Mouse (Mus musculus): Measurements from ENCODE around the gene Sdk1. TPM values are rescaled to one million over a fixed set of nuclear protein-coding genes. Genes with fewer than 3 reads are reported as not detected.

The Sdk1 gene
- polyA plus RNA-seq, 3 experiments from 2014 or later = not detected

GRCm38 (mm10) chr5:142150756-142151155 is 909.5 kb downstream of the Sdk1 start:
- no peak for ATAC-seq

DNA sequence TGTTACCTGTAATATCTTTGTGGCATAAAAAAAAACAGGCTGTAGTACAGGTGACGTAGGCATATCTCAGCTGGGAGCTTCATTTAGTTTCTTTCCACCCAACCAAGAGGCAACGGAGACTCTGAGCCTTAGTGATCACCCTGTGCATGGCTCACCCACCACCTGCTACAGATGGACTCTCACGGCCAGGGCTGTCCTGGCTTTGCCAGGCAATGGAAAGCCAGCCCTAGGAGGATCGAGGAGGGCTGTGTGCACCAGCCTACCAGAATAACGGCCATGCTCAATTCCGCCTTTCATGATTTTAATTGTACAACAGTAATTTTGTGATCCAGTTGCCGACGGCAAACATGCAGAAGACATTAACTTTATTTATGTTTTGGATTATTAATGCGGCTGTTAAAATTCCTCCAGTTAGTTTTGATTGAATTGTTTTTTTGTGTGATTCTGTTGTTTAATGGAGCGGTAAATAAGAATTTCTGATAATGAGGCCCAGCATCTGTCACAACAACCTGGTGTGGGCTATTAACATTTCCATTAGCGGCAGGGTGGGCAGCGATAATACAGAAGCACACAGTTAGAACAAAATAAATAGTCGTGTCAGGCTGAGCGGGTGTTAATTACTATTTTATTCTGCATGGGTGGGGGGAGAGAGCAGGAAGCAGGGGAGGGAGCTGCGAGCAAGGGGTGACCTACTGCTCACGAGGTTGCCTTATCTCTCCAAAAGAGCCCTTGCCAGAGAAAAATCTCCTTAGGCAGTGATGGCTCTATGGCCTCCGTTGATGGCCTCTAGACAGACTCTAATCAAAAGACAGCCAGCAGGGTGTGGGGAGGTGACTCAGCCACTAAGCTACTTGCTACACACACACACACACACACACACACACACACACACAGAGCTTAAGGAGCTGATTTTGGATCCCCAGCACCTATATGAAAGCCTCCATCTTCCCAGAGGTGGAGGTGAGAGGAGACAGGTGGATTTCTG is 915.9 kb downstream of the Sdk1 start:
- no peak for ATAC-seq

GRCm38 (mm10) chr5:142163483-142163882 is 922.2 kb downstream of the Sdk1 start:
- ATAC-seq = no peak

DNA sequence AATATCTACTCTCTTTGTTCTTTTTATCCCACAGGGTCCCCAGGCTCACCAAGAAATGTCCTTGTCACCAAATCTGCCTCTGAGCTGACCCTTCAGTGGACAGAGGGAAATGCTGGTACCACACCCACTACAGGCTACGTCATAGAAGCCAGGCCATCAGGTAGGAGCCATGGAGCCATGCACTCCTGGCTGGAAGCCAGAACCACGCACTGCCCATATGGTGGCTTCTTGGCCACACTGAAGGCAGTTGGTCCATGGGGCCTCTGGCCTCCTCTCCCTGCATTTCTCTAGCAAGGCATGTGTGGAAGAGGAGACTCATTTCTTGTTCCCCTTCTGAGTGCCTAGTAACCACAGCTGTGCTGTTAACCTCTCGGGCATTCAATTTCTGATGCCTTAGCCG is 932.3 kb downstream of the Sdk1 start:
- no peak for ATAC-seq

- ATAC-seq = no peak
These were observed 936.9 kb downstream of the Sdk1 start for GRCm38 (mm10) chr5:142178164-142178563.

- ATAC-seq = no peak
These were observed 938.0 kb downstream of the Sdk1 start for GRCm38 (mm10) chr5:142179304-142179703.

DNA sequence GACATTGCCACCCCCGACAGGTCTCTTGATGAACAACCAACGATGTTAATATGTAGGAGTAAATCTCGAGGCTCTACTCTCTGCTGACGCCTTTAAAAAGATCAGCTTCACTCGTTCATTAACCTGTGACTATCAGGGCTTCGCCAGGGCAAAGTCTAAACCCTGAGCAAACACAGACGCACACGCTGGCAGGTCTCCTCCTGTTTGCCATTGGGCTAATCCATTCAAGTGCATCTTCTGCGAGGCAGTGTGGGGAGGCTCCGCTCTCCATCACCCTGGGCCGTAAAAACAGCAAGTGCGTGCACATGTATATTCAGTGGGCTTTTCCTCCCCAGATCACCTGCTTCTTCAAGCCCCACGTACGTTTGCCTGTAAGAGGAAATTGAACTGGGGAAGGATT is 940.6 kb downstream of the Sdk1 start:
- ATAC-seq = no peak

DNA sequence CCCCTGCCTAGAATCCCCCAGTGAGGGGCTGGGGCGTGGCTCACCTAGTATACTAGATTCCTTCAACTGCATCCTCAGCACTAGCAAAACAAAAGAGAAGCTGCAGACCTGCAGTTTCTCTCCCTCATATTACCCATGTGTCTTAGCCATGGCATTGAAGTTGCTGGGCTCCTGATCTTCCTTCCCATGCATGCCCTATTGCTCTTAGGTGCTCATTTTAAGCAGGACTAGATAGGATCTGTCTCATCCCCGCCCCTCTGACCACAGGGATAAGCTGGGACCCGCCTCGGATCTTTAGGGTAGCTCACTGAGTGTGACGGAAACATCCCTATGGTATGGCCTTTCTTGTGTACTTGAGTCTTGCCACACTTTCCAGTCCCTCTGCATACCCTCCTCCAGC is 947.5 kb downstream of the Sdk1 start:
- no peak for ATAC-seq

- ATAC-seq = no peak
These were observed 968.6 kb downstream of the Sdk1 start for GRCm38 (mm10) chr5:142209911-142210310.

DNA sequence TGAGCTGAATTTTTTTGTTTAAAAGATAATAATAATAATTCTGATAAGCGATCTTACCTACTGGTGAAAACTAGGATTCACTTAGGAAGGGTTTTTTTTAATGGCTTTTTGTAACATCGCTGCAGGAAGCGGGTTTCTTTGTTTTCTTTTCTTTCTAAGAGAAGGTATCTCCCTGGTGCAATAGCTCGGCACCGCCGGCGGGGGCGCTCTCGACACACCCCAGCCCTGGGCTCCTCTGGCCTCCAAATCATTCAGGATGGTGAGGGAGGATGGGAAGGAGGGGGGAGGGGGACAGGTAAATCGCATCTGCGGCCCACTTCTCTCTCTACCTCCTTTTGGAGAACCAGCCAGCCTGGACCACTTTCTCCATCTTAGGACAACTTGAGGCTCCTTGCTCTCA is 971.0 kb downstream of the Sdk1 start:
- ATAC-seq = no peak

DNA sequence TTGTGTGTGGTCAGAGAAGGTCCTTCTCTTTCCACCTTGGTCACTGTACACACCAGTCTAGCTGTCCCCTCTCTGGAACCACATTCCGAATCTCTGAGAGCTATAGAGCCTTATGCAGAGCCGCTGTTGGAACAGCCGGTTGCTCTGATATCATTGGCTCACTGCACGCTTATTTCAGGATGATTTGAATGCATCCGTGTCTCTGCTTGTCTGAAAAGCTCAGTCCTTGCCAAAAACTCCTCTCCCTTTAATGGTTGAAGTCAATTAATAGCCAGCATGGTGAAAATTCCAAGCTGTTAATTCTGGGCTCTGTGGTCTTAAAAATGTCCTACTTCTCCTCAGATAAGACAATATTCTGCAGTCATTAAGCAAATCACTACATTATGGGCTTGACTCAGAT is 974.7 kb downstream of the Sdk1 start:
- no peak for ATAC-seq

- ATAC-seq = no peak
These were observed 979.7 kb downstream of the Sdk1 start for GRCm38 (mm10) chr5:142220851-142221503.

DNA sequence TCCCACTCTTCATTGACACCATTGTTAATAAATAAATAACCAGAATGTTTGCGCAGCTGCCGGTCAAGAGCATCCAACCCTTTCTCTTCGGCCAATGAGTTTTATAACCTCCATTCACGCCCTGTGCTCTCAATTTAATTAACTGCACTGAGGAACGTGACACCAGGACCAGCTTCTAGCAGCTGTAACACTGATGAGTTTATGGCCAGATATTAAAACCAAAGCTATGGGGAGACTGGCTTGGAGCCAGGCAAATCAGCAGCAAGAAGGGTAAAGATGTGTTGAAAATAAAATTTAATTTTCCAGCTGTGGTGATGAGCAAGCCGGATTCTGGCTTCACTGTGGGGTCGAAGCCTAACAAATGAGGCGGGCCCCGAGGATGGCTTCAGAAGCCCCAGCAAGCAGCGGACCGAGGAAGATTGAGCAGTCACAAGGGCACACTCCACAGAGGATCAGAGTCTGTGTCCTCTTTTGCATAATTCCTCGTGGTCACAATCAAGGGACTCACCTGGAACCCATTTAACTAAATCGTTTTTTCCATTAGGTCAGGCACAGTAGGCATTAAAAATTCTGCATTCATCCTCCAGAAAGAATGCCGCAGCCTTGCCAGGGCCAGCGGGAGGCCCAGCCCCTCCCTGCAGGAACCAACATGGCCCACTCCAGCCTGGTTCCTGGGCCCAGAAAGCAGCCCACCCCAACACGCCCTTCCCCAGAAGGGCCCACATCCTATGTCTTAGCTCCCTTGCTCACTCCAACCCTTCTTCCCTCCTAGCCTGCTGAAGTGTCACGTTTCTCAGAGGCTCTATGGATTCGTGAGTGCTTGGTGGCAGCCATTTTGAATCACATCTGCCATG is 987.9 kb downstream of the Sdk1 start:
- no peak for ATAC-seq

DNA sequence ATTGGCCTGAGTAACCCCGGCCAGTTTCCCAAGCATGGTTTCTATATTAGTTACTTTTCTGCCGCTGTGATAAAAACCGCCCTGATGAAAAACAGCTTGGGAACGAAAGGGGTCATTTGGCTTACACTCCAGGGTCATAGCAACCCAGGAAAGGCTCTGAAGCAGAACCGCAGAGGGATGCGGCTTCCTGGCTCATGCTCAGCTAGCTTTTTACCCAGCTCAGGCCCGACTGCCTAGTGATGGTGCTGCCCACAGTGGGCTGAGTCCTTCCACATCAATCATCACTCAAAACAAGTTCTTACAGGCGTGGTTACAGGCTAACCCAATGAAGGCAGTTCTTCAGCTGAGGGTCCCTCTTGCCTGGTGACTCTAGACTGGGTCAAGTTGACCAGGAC is 988.5 kb downstream of the Sdk1 start:
- no peak for ATAC-seq

GRCm38 (mm10) chr5:142240288-142240687 is 999.0 kb downstream of the Sdk1 start:
- no peak for ATAC-seq

DNA sequence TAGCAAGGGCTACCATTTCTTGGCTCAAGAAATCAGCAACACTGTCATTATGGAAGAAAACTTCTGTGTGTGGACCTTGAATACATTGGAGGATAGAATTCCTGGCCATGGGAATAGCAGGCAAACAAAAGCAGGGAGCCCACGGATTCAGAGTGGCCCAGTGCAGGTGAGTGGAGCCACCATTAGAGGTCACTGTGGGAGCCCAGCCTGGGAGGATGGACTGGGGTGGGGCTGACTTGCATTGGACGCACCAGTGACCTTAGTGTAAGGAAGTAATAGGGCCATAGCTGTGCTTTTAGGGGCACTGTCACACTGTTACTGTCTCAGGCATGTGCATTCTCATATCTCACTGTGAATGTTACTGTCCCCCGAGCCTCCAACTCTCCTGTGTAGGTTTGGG is 1001.3 kb downstream of the Sdk1 start:
- no peak for ATAC-seq

GRCm38 (mm10) chr5:142243069-142243468 is 1001.8 kb downstream of the Sdk1 start:
- ATAC-seq = no peak

- ATAC-seq = no peak
These were observed 1014.9 kb downstream of the Sdk1 start for GRCm38 (mm10) chr5:142256231-142256630.

- no peak for ATAC-seq
These were observed 1017.4 kb downstream of the Sdk1 start for GRCm38 (mm10) chr5:142258716-142259115.

- no peak for ATAC-seq
These were observed 1020.8 kb downstream of the Sdk1 start for GRCm38 (mm10) chr5:142262060-142262459.
